Mouse (Mus musculus) CH12F3 (cell line): ENCODE results near the gene Prtg.

Experiments used
- in situ Hi-C: fragments of 300-500 bp; cut with MboI; formaldehyde crosslinking; loops from 2 replicates; pipeline ENCODE4 v1.14.3; 2020; ENCODE audit warnings: low sequenced_read_pairs

The Prtg gene

GRCm38 (mm10) chr9:72860764-72861163, 54.1 kb downstream of the Prtg start:
- in situ Hi-C loops: no loop called here

GRCm38 (mm10) chr9:72861235-72861634, 54.6 kb downstream of the Prtg start:
- in situ Hi-C loops: no loop called here

- in situ Hi-C loops: no loop called here
These were observed 55.5 kb downstream of the Prtg start for GRCm38 (mm10) chr9:72862186-72862585.

- in situ Hi-C loops: no loop called here
These were observed 56.3 kb downstream of the Prtg start for GRCm38 (mm10) chr9:72862955-72863354.

- in situ Hi-C loops: no loop called here
These were observed 57.1 kb downstream of the Prtg start for GRCm38 (mm10) chr9:72863773-72864172.

- in situ Hi-C loops: no loop called here
These were observed 60.8 kb downstream of the Prtg start for GRCm38 (mm10) chr9:72867434-72867833.

GRCm38 (mm10) chr9:72868774-72869173, 62.1 kb downstream of the Prtg start:
- in situ Hi-C loops: no loop called here

GRCm38 (mm10) chr9:72871506-72872297, 65.0 kb downstream of the Prtg start:
- in situ Hi-C loops: no loop called here

- in situ Hi-C loops: no loop called here
These were observed 65.8 kb downstream of the Prtg start for GRCm38 (mm10) chr9:72872298-72873130.

- in situ Hi-C loops: no loop called here
These were observed 69.2 kb downstream of the Prtg start for GRCm38 (mm10) chr9:72875878-72876277.

- in situ Hi-C loops: no loop called here
These were observed 71.2 kb downstream of the Prtg start for GRCm38 (mm10) chr9:72877905-72878304.

GRCm38 (mm10) chr9:72878656-72879055, 72.0 kb downstream of the Prtg start:
- in situ Hi-C loops: no loop called here

GRCm38 (mm10) chr9:72879601-72880000, 72.9 kb downstream of the Prtg start:
- in situ Hi-C loops: no loop called here

GRCm38 (mm10) chr9:72880225-72880960, 73.7 kb downstream of the Prtg start:
- in situ Hi-C loops: loop anchor here (10.0 kb wide), 1 partner anchor 116 kb away; no protein-coding TSS in a partner anchor

GRCm38 (mm10) chr9:72881026-72881768, 74.5 kb downstream of the Prtg start:
- in situ Hi-C loops: loop anchor here (10.0 kb wide), 1 partner anchor 116 kb away; no protein-coding TSS in a partner anchor

- in situ Hi-C loops: loop anchor here (10.0 kb wide), 1 partner anchor 119 kb away; no protein-coding TSS in a partner anchor
These were observed 77.3 kb downstream of the Prtg start for GRCm38 (mm10) chr9:72883940-72884339.

- in situ Hi-C loops: loop anchor here (10.0 kb wide), 1 partner anchor 125 kb away; no protein-coding TSS in a partner anchor
These were observed 83.1 kb downstream of the Prtg start for GRCm38 (mm10) chr9:72889777-72890176.

- in situ Hi-C loops: no loop called here
These were observed 83.9 kb downstream of the Prtg start for GRCm38 (mm10) chr9:72890499-72891085.

- in situ Hi-C loops: no loop called here
These were observed 86.1 kb downstream of the Prtg start for GRCm38 (mm10) chr9:72892761-72893160.

GRCm38 (mm10) chr9:72894796-72895352, 88.2 kb downstream of the Prtg start:
- in situ Hi-C loops: no loop called here
